Mouse (Mus musculus) lung, postnatal 0 days (tissue): Measurements from ENCODE around the gene Wbp1. TPM values are rescaled to one million over a fixed set of nuclear protein-coding genes. Genes with fewer than 3 reads are reported as not detected.

Experiments used
- ATAC-seq: fragments of 200-750 bp; cut with Nextera tagmentation; 2 replicates; pipeline ENCODE4 v1.8.0; 2017; ENCODE audit warnings: moderate library complexity
- DNase-seq: peaks from one replicate; pipeline ENCODE4 v3.0.0-alpha.2; 2016; ENCODE audit warnings: low spot score
- H3K27ac ChIP-seq: fragments of 300-500 bp; sonication (generic); 2 replicates; pipeline ENCODE4 v1.5.1; 2014; ENCODE audit warnings: antibody characterized with exemption, mild to moderate bottlenecking, low read length, mixed read lengths
- H3K27me3 ChIP-seq: fragments of 300-500 bp; sonication (generic); replicated peaks from 2 replicates; pipeline ENCODE4 v1.6.1; 2014; ENCODE audit warnings: low read length, mixed read lengths; ENCODE audit not compliant: insufficient read depth
- H3K36me3 ChIP-seq: fragments of 300-500 bp; sonication (generic); 2 replicates; pipeline ENCODE4 v1.6.1; 2014; ENCODE audit warnings: low read length, mixed read lengths; ENCODE audit not compliant: insufficient read depth
- H3K4me1 ChIP-seq: fragments of 300-500 bp; sonication (generic); 2 replicates; pipeline ENCODE4 v1.6.1; 2014; ENCODE audit warnings: antibody characterized with exemption, low read depth, low read length, mixed read lengths; ENCODE audit not compliant: insufficient read depth
- H3K4me2 ChIP-seq: fragments of 300-500 bp; sonication (generic); replicated peaks from 2 replicates; pipeline ENCODE4 v1.6.1; 2014; ENCODE audit warnings: low read depth, mild to moderate bottlenecking, low read length, moderate library complexity, mixed read lengths
- H3K4me3 ChIP-seq: fragments of 300-500 bp; sonication (generic); 2 replicates; pipeline ENCODE4 v1.5.1; 2014; ENCODE audit warnings: low read depth, low read length
- H3K9ac ChIP-seq: fragments of 300-500 bp; sonication (generic); replicated peaks from 2 replicates; pipeline ENCODE4 v1.6.1; 2014; ENCODE audit warnings: low read depth, mild to moderate bottlenecking
- H3K9me3 ChIP-seq: fragments of 300-500 bp; sonication (generic); 2 replicates; pipeline ENCODE4 v1.6.1; 2016; ENCODE audit warnings: low read length, mixed read lengths
- CTCF ChIP-seq: IDR thresholded peaks from 2 replicates; pipeline ENCODE4 v1.5.1; 2016; ENCODE audit warnings: antibody characterized with exemption, mild to moderate bottlenecking
- EP300 ChIP-seq: IDR thresholded peaks from 2 replicates; pipeline ENCODE4 v1.6.1; 2016; ENCODE audit warnings: antibody characterized with exemption, mild to moderate bottlenecking, control low read depth
- WGBS: fragments of 180-500 bp; shearing (Covaris S2); extraction: QIAGEN DNeasy Blood & Tissue Kit; methylation state at CpG from one replicate; pipeline ENCODE4 v1.1.7; 2014; 5-methylcytosine and 5-hydroxymethylcytosine counted together
- polyA plus RNA-seq: library from polyadenylated mRNA; unstranded; fragments of >200 nt; fragmentation: Nextera tagmentation; extraction: Ambion mirVana; gene quantifications from 2 replicates; pipeline ENCODE4 v1.2.1, GENCODE M21; 2015

Gene Wbp1
- polyA plus RNA-seq, 1 experiment from 2014 or later = 57.9 TPM

DNA sequence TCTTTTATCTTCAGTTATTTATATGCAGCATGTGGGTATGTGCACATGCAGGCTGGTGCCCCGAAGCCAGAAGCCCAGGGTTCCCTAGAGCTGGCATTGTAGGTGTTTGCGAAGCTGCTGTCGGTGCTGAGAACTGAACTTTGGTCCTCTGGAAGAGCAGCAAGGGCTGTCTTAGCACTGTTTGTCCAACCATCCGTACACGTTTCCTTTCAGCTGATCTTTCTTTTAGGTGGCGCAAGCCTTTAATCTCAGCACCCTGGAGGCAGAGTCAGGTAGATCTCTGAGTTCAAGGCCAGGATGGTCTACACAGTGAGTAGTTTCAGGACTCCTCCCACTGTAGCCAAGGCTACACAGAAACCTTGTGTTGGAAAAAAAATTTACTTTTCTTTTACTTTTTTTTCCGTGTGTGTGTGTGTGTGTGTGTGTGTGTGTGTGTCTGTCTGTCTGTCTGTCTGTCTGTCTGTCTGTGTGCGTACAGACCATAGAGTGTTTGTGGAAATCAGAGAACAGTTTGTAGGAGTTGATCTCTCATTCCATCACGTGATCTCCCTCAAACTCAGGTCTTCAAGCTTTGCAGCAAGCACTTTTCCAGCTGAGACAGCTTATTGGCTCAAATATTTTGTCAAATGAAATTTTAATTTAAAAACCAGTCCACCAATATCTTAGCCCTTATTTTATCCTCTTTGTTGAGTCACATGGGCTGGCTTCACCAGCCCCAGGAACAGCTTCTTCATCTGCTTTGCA is 11.0 kb upstream of the Wbp1 start:
- DNase-seq = no peak
- H3K36me3 ChIP-seq = no peaks in the 10 kb centered on the region
- TF ChIP-seq EP300 = no peak
- TF ChIP-seq CTCF = no peak
- ATAC-seq = no peak
- H3K27ac ChIP-seq = 0 out of 2 replicates have a peak overlapping the region, but pooled peaks have one; percentile 11
- H3K4me2 ChIP-seq = no peak overlapping the region
- H3K27me3 ChIP-seq = no peaks in the 10 kb centered on the region
- no peak overlapping the region for H3K4me3 ChIP-seq
- H3K9ac ChIP-seq = no peak overlapping the region
- H3K9me3 ChIP-seq = no peaks in the 10 kb centered on the region
- H3K4me1 ChIP-seq = peaks cover 20% of the 10 kb centered on the region; the same call in 1 of the 2 replicates
- WGBS = 58% methylated on average over 9 of the region's 9 CpGs

DNA sequence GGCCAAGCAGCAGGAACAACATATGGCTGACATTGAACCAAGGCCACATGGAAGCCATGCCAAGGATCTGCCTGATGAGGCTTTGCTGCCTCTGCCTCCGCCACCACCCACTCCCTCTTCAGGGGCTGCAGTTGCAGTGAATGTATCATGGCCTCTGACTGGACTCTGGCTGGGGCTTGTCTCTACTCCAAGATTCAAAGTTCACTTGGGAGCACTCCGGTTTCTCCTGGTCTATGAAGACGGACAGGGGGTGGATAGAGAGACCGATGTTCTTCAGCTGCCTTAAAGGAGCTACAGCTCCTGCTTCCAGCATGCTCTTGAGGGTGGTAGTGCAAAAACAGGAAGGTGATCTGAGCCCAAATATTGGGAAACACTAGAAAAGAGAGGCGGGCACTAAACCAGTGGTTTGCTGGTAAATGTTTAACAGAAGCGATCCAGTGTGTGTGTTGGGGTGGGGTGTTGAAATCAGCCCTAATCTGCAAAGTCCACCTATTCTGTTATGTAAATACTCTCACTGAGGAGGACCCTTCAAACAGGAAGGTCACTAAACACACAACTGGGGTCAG is 10.2 kb upstream of the Wbp1 start:
- no peaks in the 10 kb centered on the region for H3K9me3 ChIP-seq
- no peak overlapping the region for H3K4me3 ChIP-seq
- DNase-seq = peak; percentile 90
- peak; percentile 82 for ATAC-seq
- peaks cover 17% of the 10 kb centered on the region; the same call in 1 of the 2 replicates for H3K4me1 ChIP-seq
- H3K27ac ChIP-seq = peak overlapping the region; percentile 54
- TF ChIP-seq CTCF (no peak), EP300 (peak; percentile 82)
- no peaks in the 10 kb centered on the region for H3K27me3 ChIP-seq
- H3K4me2 ChIP-seq = 0 out of 2 replicates have a peak overlapping the region, but pooled peaks have one; percentile 0
- no peak overlapping the region for H3K9ac ChIP-seq
- 32% methylated on average over 6 of the region's 6 CpGs for WGBS
- no peaks in the 10 kb centered on the region for H3K36me3 ChIP-seq

DNA sequence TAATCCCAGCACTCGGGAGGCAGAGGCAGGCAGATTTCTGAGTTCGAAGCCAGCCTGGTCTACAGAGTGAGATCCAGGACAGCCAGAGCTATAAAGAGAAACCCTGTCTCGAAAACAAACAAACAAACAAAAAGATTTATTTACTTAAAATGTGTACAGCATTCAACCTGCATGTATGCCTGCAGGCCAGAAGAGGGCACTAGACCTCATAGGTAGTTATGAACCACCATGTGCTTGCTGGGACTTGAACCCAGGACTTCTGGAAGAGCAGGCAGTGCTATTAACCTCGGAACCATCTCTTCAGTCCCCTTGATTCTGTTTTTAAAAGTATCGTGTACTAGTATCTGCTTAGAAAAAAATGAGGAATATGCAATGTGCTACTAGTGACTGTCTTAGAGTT is 6.1 kb upstream of the Wbp1 start:
- H3K4me2 ChIP-seq = no peak overlapping the region
- H3K9me3 ChIP-seq = no peaks in the 10 kb centered on the region
- WGBS = 87% methylated on average over 5 of the region's 5 CpGs
- no peak overlapping the region for H3K27ac ChIP-seq
- ATAC-seq (no peak), DNase-seq (no peak)
- peaks cover 9% of the 10 kb centered on the region for H3K4me1 ChIP-seq
- H3K27me3 ChIP-seq = no peaks in the 10 kb centered on the region
- no peak overlapping the region for H3K9ac ChIP-seq
- no peak overlapping the region for H3K4me3 ChIP-seq
- no peak for TF ChIP-seq EP300
- peak; percentile 49 for TF ChIP-seq CTCF
- H3K36me3 ChIP-seq = no peaks in the 10 kb centered on the region

DNA sequence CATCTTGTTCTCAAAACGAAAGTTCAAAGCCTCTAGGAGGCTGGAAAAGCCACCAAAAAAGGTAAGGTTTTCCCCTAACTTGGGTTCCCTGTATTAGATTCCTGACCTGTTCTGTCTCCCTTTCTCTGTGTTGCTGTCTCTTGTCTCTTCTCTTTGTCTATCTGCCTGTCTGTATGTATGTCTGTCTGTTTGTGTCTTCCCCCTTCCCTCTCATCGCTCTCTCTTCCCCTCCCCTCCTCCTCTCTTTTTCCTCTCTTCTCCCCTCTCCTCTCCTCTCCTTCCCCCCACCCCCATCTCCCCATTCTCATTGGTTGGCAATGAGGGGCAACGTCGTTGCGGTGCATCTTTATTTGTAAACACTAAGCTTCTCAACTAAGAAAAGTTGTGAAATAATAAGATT is 4.0 kb upstream of the Wbp1 start, which contains the start of gene Ino80b:
Ino80b (minus strand) TSS at position 101 of the 400 bp plus-strand sequence.
- WGBS = 18% methylated on average over 5 of the region's 5 CpGs
- Histone ChIP-seq H3K4me3 (peak within 1 kb of the TSS; percentile 65), H3K9me3 (no peaks in the 10 kb centered on the region), H3K27ac (no peak within 1 kb of the TSS), H3K4me1 (peaks cover 15% of the 10 kb centered on the region), H3K4me2 (peak within 1 kb of the TSS; percentile 71), H3K27me3 (no peaks in the 10 kb centered on the region), H3K9ac (peak within 1 kb of the TSS; percentile 34), H3K36me3 (no peaks in the 10 kb centered on the region)
- DNase-seq (no peak), ATAC-seq (no peak)
- TF ChIP-seq EP300 (no peak), CTCF (no peak)

DNA sequence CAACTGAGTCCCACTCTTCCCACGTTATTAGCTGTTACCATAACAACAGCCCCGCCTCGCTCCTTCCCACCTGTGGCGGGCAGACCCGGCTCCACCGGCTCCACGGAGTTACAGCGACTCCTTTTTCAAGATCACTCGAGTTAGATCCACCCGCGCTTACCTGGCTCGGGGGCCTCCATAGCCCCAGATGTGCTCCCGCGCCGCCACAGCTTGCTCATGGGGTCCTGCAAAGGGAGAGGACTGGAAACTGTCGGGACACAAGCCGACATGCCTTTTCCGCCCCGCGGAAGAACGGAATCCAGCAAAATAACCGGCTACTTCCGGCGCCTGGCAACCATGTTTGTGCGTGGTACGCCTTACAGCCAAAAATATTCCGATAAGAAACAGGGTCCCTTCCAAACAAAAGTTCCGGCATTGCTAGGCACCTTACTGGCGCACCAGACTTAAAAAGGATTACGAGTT is 3.5 kb upstream of the Wbp1 start:
- Histone ChIP-seq H3K9ac (peak overlapping the region; percentile 34), H3K4me3 (peak overlapping the region; percentile 65), H3K36me3 (no peaks in the 10 kb centered on the region), H3K9me3 (no peaks in the 10 kb centered on the region), H3K4me2 (peak overlapping the region; percentile 71), H3K27ac (no peak overlapping the region), H3K27me3 (no peaks in the 10 kb centered on the region), H3K4me1 (peaks cover 15% of the 10 kb centered on the region)
- peak; percentile 29 for ATAC-seq
- peak; percentile 96 for DNase-seq
- TF ChIP-seq CTCF (no peak), EP300 (peak; percentile 62)
- 2% methylated on average over 30 of the region's 30 CpGs for whole genome bisulfite sequencing

DNA sequence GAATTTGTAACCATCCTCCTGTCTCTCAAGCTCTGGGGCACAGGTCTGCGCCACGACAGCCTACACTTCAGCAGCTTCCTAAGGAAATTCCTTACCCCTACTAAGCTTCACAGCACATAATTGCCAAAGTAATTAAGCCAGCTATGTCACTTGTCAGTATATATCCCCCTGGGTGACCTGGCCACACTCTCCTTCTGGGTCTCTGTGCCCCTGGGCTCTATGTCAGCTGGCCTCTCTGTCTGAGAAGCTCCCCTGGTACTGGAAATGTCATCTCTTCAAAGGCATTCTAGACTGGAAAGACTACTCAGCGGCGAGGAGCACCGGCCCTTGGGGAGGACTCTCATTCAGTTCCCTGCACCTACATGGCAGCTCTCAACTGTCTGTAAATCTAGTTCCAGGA is 1.6 kb upstream of the Wbp1 start:
- no peak overlapping the region for H3K9ac ChIP-seq
- no peak for TF ChIP-seq CTCF
- no peak for TF ChIP-seq EP300
- H3K4me2 ChIP-seq = no peak overlapping the region
- DNase-seq (no peak), ATAC-seq (no peak)
- H3K9me3 ChIP-seq = no peaks in the 10 kb centered on the region
- no peak overlapping the region for H3K4me3 ChIP-seq
- H3K27me3 ChIP-seq = no peaks in the 10 kb centered on the region
- H3K4me1 ChIP-seq = peaks cover 15% of the 10 kb centered on the region
- H3K27ac ChIP-seq = no peak overlapping the region
- no peaks in the 10 kb centered on the region for H3K36me3 ChIP-seq
- 72% methylated on average over 5 of the region's 5 CpGs for WGBS
